Mouse (Mus musculus) urinary bladder, adult 18-20 months (tissue): ENCODE data around the gene Sost.
A peak's percentile ranks its signal among the peaks of the same experiment; 100 is the strongest.

Experiments
- DNase-seq, 2 experiments: peaks; one replicate each; pipeline ENCODE4 v3.0.0; 2022; ENCODE audit warnings: low spot score in 2 of 2, mixed read lengths in 2 of 2

The Sost gene

DNA sequence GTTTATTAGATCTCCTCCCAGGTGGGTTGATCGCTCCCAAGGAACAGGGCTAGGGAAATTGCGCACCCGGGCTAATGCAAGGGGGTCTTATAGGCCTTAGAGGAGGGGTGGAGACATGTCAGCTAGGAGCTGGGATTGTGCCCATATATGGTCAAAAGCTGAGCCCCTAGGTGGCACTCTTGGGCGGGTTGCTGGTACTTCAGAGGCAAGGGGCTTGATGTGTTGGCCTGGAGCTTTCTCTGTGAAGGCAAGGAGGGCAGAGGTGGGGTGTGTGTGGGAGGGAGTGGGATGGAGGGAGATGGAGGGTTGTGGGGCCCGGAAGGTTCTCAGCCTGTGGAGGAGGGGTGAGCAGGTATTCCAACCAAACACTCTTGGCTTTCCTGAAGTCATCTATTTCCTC is 20.3 kb downstream of the Sost start:
- no peak for DNase-seq

- no peak for DNase-seq
Observed at GRCm38 (mm10) chr11:101943055-101943454, 23.8 kb downstream of the Sost start.

GRCm38 (mm10) chr11:101937108-101937507 is 29.7 kb downstream of the Sost start:
- DNase-seq: no peak

DNA sequence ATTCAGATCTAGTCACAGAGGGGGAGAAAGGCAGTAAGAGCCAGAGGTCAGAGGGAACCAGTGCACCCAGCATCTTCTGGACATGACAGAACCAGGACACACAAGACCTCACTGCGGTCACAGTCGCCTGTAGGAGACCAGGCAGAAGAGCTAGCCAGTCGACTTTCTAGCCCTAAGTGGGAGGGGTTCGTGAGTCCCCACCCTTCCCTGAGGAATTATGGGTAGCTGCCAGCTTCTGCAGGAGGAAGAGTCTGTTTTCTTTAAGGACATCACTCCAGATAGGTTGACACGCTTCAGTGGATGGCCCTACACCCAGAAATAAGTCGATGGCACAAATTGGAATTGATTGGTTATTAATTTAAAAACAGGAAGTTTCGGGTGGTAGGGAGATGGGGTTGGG is 30.4 kb downstream of the Sost start:
- DNase-seq: no peak

DNA sequence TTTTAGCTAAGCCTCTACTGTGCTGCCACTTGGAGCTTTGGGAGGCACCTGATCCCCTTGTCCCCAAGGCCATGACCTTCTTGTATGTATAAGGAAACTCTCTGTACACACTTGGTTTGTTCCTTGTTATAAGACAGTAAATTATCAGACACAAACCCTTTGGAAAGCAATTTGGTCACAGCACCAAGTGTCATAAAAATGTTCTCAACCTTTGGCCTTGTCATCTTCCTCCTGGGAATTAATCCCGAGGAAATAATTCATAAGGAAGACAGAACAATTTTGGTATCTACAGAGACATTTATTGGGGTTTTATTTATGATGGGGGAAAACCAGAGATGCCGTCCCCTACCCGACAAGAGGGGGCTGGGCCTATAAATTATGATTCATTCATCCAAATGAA is 31.1 kb downstream of the Sost start:
- no peak for DNase-seq

GRCm38 (mm10) chr11:101931978-101932377 is 34.8 kb downstream of the Sost start:
- DNase-seq: no peak

DNA sequence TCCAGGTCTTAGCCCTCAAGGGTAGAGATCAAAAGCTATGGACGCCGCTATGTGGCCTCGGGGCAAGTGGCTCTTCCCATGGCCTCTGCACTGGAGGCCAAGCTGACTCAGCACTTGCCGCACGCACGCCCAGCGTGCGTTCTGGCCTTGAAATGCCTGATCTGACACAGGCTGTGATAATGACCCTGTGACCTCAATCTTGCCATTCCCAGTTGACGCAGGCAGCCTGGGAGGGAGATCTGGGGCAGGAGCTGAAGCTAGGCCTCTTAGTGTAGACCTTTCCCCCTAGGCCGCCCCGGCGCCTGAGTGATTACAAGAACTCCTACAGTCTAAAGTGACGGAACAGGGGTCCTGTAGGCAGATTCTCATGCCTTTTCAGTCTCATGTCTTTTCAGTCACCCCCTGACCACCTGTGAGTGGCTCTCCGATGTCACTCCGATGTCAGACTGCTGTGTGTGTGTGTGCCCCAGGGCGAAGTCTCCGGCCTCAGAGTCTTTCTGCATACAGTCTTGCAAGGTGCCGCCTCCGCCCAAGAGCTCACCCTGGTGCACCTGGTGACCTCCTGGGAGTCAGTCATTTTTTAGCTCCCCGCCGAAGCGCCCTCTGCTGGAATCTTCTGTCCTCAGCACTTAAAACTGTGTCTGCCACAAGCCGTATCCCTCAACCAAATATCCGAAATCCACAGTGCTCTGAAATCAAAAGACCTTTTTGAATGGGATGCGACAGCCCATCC is 38.6 kb downstream of the Sost start:
- DNase-seq: peak in 1 of 2 experiments; percentile 16

GRCm38 (mm10) chr11:101926951-101927589 is 39.7 kb downstream of the Sost start:
- DNase-seq: no peak

DNA sequence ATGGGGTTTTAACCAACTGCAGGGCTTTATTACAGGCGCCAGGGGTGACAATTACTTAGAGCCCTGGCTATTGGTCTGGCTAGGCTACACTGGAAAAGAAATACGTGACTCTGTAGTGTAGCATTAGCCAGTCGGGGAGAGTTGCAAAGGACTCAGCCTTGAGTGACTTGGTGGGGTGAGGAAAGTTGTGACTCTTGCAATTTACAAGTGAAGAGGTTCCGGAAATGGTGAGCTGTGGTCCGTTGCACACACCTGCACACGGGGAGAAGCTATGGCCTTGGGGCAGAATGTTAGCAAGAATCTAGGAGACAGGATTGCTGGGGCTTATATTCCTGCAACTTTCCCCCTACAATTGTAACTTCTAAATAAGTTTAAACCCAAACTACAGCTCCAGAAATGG is 41.2 kb downstream of the Sost start:
- DNase-seq: no peak

DNA sequence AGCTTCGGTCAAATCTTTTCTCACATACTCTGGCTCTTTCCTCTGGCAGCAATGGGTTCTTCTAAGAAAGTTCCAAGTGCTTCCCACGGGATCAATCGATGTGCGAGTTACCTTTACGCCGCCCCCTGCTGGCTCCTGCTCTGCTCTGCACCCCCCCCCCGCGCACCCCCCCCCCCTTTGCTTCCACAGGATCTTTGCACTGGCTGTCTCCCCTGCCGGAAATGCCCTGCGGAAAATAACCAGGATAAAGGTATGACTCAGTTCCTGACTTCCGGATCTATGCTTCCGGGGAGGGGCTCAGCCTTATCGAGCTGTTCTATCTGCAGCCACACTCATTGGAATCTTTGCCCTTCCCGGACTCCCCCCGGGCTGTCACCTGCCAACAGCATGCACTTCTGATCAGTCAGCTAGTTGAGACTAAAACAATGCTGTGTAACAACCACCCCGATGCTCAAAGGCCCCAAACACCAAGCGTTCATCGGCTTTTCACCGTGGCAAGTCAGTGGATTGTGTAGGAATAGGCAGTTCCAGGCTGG is 42.3 kb downstream of the Sost start:
- DNase-seq: no peak

GRCm38 (mm10) chr11:101923988-101924387 is 42.8 kb downstream of the Sost start:
- no peak for DNase-seq

DNA sequence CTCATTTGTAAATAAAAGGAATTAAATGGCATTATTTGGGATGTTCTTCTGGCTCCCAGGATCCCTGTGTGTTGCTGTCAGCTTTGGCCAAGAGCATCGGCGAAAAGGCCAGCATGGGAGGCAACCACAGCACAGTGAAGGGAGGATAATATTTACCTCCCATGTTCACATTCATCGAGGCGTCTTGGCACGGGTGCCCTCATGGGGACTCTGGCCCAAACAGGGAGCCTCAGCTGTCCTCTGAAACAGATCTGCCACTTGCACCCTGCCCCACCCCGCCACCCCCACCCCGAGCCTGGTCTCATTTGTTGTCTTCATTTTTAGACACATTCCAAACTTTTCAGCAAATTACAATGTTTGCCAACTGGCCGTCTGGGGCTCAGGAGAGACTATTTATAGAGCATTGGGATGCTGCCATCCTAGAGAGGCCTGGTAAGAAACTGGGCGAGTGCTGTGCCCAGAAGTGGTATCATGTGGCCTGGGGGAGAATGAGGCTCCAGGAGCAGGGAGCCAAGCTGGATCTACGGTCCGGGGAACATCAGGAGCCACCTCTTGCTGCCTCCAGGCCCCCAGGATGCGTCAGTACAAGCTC is 45.4 kb downstream of the Sost start:
- DNase-seq: no peak

DNA sequence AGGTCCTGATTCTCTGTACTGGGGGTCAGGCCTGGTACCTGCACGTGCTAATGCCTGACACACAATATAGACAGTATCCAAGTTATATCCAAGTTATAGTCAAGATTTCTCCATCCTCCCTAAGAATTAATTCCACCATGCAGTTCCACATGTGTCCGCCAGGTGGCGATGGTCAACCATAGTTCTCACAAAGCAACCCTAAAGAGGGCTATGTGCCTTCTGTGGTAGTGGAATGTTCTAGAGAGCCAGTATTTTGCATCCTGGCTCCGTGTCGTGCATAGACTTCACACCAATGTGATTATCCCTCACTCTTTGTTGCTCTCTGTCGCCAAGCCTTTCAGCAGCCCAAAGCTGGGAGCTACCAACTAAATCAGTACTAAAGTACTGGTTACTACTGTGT is 47.2 kb downstream of the Sost start:
- peak; percentile 62 to 73 for DNase-seq

DNA sequence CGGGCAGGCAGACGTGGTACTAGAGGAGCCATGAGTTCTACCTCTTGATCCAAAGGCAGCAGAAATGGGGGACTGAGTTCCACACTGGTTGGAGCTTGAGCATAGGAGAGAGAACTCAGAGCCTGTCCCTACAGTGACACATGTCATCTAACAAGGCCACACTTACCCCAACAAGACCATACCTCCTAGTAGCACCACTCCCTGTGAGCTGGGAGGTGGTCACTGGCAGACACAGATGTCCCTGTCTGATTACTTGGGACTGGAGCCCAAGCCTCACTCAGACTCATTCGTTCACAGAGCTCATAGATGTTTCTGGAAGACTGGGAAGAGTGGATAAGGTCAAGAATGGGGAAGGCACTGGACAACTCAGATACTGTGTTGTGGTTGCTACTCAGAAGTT is 48.2 kb downstream of the Sost start:
- no peak for DNase-seq

GRCm38 (mm10) chr11:101916772-101917171 is 50.0 kb downstream of the Sost start:
- no peak for DNase-seq

GRCm38 (mm10) chr11:101913591-101913990 is 53.2 kb downstream of the Sost start:
- DNase-seq: no peak
